Mouse (Mus musculus): ENCODE measurements around the gene Bcl2l2. TPM values are rescaled to one million over a fixed set of nuclear protein-coding genes. Genes with fewer than 3 reads are reported as not detected.

Gene Bcl2l2
- polyA plus RNA-seq, 1 experiment, result 145 TPM

- no peak for TF ChIP-seq POLR2A (IDR thresholded peaks at IDR 0.05; ENCODE audit: insufficient read depth, low read depth, low read length)
- TF ChIP-seq CTCF (IDR thresholded peaks at IDR 0.05; ENCODE audit: insufficient read depth, low read depth, low read length), result no peak
- Histone ChIP-seq H3K4me3 (ENCODE audit: insufficient read depth, low read depth, low read length) (no peak overlapping the region), H3K27ac (ENCODE audit: insufficient read depth, low read depth, low read length) (peak overlapping the region; percentile 48; the same call in 1 of the 2 replicates), H3K4me1 (ENCODE audit: control insufficient read depth, insufficient read depth, low read length) (peaks cover 33% of the 10 kb centered on the region)
- 71% methylated on average over 7 of the region's 7 CpGs for WGBS
These were observed 25.5 kb downstream of the Bcl2l2 start for GRCm38 (mm10) chr14:54908682-54909081.

- WGBS, result 3% methylated on average over 59 of the region's 69 CpGs
- TF ChIP-seq CTCF (IDR thresholded peaks at IDR 0.05; ENCODE audit: insufficient read depth, low read depth, low read length), result no peak
- no peak for TF ChIP-seq POLR2A (IDR thresholded peaks at IDR 0.05; ENCODE audit: insufficient read depth, low read depth, low read length)
- Histone ChIP-seq H3K4me1 (ENCODE audit: control insufficient read depth, insufficient read depth, low read length) (peaks cover 31% of the 10 kb centered on the region), H3K4me3 (ENCODE audit: insufficient read depth, low read depth, low read length) (peak overlapping the region; percentile 76), H3K27ac (ENCODE audit: insufficient read depth, low read depth, low read length) (peak overlapping the region; percentile 97)
These were observed 29.1 kb downstream of the Bcl2l2 start for GRCm38 (mm10) chr14:54912109-54912850.

- Histone ChIP-seq H3K4me3 (ENCODE audit: insufficient read depth, low read depth, low read length) (peak within 1 kb of the TSS; percentile 76), H3K4me1 (ENCODE audit: control insufficient read depth, insufficient read depth, low read length) (peaks cover 29% of the 10 kb centered on the region), H3K27ac (ENCODE audit: insufficient read depth, low read depth, low read length) (peak within 1 kb of the TSS; percentile 97)
- TF ChIP-seq CTCF (IDR thresholded peaks at IDR 0.05; ENCODE audit: insufficient read depth, low read depth, low read length) (no peak), POLR2A (IDR thresholded peaks at IDR 0.05; ENCODE audit: insufficient read depth, low read depth, low read length) (peak; percentile 97)
- under 1% methylated on average over 28 of the region's 28 CpGs for WGBS
These were observed 29.7 kb downstream of the Bcl2l2 start, which contains the start of gene Slc22a17 for GRCm38 (mm10) chr14:54912886-54913285. TSS of gene Slc22a17 (minus strand) at chr14:54913132.

- peak overlapping the region; percentile 76 for H3K4me3 ChIP-seq (ENCODE audit: insufficient read depth, low read depth, low read length)
- TF ChIP-seq POLR2A (IDR thresholded peaks at IDR 0.05; ENCODE audit: insufficient read depth, low read depth, low read length) (no peak), CTCF (IDR thresholded peaks at IDR 0.05; ENCODE audit: insufficient read depth, low read depth, low read length) (no peak)
- H3K27ac ChIP-seq (ENCODE audit: insufficient read depth, low read depth, low read length), result peak overlapping the region; percentile 97
- WGBS, result 12% methylated on average over 10 of the region's 10 CpGs
- peaks cover 25% of the 10 kb centered on the region for H3K4me1 ChIP-seq (ENCODE audit: control insufficient read depth, insufficient read depth, low read length)
These were observed 30.2 kb downstream of the Bcl2l2 start for GRCm38 (mm10) chr14:54913343-54913742.

GRCm38 (mm10) chr14:54920076-54920685, 37.0 kb downstream of the Bcl2l2 start:
- peaks cover 12% of the 10 kb centered on the region for H3K4me1 ChIP-seq (ENCODE audit: control insufficient read depth, insufficient read depth, low read length)
- TF ChIP-seq CTCF (IDR thresholded peaks at IDR 0.05; ENCODE audit: insufficient read depth, low read depth, low read length) (no peak), POLR2A (IDR thresholded peaks at IDR 0.05; ENCODE audit: insufficient read depth, low read depth, low read length) (no peak)
- no peak overlapping the region for H3K4me3 ChIP-seq (ENCODE audit: insufficient read depth, low read depth, low read length)
- H3K27ac ChIP-seq (ENCODE audit: insufficient read depth, low read depth, low read length), result no peak overlapping the region
- 86% methylated on average over 16 of the region's 16 CpGs for WGBS

- no peak for TF ChIP-seq POLR2A (IDR thresholded peaks at IDR 0.05; ENCODE audit: insufficient read depth, low read depth, low read length)
- no peak for TF ChIP-seq CTCF (IDR thresholded peaks at IDR 0.05; ENCODE audit: insufficient read depth, low read depth, low read length)
- peaks cover 40% of the 10 kb centered on the region for H3K4me1 ChIP-seq (ENCODE audit: control insufficient read depth, insufficient read depth, low read length)
- 50% methylated on average over 7 of the region's 7 CpGs for WGBS
- H3K27ac ChIP-seq (ENCODE audit: insufficient read depth, low read depth, low read length), result 0 out of 2 replicates have a peak overlapping the region, but pooled peaks have one; percentile 67
- peak overlapping the region; percentile 52 for H3K4me3 ChIP-seq (ENCODE audit: insufficient read depth, low read depth, low read length)
These were observed 41.6 kb downstream of the Bcl2l2 start for GRCm38 (mm10) chr14:54924641-54925348.

- H3K4me1 ChIP-seq (ENCODE audit: control insufficient read depth, insufficient read depth, low read length), result peaks cover 45% of the 10 kb centered on the region
- peak within 1 kb of the TSS; percentile 67 for H3K27ac ChIP-seq (ENCODE audit: insufficient read depth, low read depth, low read length)
- WGBS, result 14% methylated on average over 57 of the region's 57 CpGs
- TF ChIP-seq CTCF (IDR thresholded peaks at IDR 0.05; ENCODE audit: insufficient read depth, low read depth, low read length), result no peak
- peak within 1 kb of the TSS; percentile 52 for H3K4me3 ChIP-seq (ENCODE audit: insufficient read depth, low read depth, low read length)
These were observed 42.5 kb downstream of the Bcl2l2 start, which contains the start of gene Efs for GRCm38 (mm10) chr14:54925349-54926342. TSS of gene Efs (minus strand) at chr14:54926126.

All from olfactory bulb, adult 2 months (tissue).